Mouse (Mus musculus): ENCODE measurements around the gene 1700020D05Rik. TPM values are rescaled to one million over a fixed set of nuclear protein-coding genes. Genes with fewer than 3 reads are reported as not detected.

The 1700020D05Rik gene
- total RNA-seq, 2 experiments from 2014 or later, result 13.8 to 21.4 TPM

DNA sequence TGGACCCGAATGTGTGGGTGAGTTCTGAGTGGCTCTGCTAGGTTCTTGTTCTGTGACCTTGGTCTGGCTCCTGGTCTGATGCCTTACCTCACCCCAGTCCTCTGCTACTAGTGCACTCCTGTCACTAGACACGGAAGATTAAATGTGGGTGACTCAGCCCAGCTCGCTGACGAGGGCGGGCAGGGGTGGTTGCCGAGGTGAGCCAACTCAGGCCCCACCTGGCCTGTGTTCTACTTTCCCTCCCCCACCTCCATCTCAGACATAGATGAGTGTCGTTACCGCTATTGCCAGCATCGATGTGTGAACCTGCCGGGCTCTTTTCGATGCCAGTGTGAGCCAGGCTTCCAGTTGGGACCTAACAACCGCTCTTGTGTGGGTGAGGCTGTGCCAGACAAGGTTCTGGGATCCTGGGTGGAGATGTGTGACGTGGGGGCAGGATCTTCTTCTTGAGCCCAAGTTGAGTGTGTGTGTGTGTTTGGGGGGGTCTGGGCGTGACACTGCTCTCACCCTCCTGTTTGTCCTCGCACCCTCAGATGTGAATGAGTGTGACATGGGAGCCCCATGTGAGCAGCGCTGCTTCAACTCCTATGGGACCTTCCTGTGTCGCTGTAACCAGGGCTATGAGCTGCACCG, 25.8 kb downstream of the 1700020D05Rik start:
- ATAC-seq (replicated peaks; ENCODE audit: low FRiP score, poor library complexity, severe bottlenecking), result no peak

DNA sequence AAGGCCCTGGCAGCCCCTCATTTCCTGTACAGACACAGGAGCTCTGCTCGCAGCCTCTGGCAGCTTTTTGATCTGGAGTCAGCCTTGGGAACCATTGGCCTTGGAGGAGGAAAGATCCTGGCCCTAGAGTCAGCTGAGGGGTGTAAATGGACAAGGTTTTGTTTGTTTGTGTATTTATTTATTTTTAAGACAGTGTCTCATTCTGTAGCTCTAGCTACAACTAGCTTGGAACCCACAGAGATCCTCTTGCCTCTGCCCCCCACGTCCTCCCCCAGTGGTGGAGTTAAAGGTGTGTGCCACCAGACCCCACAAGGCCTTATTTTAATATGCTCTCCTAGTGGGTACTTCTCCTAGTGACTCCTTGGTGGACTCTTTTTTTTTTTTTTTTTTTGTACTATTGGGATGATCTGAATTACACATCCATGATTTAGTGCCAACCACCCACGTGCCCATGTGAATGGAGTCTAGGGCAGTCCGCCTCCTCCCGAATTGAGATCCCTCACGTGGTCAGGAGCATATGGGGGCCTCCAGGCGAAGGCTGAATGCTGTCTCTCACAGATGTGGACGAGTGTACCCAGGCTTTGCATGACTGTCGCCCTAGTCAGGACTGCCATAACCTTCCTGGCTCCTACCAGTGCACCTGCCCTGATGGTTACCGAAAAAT, 26.5 kb downstream of the 1700020D05Rik start:
- ATAC-seq (replicated peaks; ENCODE audit: low FRiP score, poor library complexity, severe bottlenecking), result no peak

DNA sequence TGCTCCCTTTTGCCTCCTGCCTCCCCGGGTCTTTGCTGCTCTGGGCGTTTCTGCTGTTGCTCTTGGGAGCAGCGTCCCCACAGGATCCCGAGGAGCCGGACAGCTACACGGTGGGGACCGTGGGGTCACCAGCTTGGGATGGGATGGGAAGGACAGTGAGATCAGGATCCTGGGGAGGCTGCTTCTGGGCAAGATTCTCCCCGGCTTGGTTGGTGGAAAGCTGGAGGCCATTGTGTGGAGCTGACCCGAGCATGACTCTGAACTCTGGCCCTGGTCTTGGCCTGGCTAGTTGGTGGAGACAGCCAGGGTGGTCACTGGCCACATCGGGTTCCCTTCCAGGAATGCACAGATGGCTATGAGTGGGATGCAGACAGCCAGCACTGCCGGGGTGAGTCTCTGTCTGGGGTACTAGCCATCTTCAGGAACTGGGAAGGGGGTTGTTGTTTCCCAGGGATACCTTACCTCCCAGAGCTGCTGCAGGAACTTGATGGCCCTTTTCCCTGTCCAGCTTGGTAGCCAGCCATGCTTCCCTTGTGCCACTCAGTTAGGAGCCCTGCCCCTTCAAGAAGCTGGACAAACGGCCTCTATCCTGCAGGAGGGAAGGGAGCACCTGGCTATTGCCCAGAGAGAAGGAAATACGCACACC, 28.4 kb downstream of the 1700020D05Rik start:
- ATAC-seq (replicated peaks; ENCODE audit: low FRiP score, poor library complexity, severe bottlenecking), result no peak

DNA sequence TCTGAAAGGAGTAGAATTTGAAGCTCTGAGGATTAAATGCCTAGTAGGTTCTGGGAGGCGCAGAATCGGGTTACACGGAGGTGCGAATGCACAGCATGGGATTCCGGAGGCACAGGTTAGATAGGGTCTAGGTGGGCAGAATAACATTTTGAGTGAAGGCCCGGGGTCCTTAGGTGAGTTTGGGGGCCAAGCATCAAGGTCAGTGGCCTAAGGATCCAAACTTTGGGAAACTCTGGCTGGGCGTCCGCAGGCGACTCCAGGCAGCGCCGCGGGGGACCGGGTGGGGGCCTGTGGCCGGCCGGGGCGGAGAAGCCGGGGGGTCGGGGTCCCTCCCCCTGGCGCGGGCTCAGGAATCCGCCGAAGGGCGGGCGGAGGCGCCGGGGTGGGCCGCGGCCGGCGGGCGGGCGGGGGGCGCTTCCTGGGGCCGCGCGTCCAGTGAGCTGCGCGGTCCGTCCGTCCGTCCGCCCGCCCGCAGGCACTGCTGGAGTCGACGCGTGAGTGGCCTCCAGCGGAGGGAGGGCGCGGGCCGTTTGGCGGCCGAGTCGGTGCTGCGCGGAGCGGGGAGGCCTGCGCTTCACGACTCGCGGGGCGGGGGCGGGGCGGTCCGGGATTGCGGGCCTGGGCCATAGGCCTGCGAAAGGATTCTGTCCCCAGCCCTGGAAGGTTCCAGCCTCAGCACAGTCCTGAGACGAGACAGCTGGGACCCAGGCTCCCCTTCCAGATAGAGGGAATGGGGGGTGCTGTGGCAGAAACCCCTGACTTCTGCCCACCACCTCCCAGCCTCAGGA, 29.1 kb downstream of the 1700020D05Rik start:
- ATAC-seq (replicated peaks; ENCODE audit: low FRiP score, poor library complexity, severe bottlenecking), result no peak

DNA sequence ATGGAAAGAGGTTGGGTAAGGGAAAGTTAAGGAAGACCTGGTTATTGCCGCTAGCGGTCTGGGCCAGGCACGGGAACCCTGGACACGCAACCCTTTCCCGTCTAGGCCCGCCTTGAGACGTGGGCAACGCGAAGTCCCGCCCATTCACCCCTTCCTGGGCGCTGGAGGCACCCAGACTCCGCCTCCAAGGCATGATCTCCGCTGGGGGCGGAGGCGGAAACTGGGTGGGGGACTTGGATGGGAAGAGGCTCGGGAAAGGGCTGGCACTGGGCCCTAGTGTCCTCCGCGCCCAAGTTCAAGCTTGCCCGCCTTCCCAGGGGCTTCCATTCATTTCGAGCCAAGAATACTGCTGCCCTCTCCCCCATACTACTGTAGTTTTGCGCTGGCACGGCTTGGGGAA, 29.9 kb downstream of the 1700020D05Rik start, which contains the start of gene Efemp2:
Gene Efemp2 (plus strand): TSS at position 235 of the 400 bp plus-strand sequence.
- ATAC-seq (replicated peaks; ENCODE audit: low FRiP score, poor library complexity, severe bottlenecking), result no peak

DNA sequence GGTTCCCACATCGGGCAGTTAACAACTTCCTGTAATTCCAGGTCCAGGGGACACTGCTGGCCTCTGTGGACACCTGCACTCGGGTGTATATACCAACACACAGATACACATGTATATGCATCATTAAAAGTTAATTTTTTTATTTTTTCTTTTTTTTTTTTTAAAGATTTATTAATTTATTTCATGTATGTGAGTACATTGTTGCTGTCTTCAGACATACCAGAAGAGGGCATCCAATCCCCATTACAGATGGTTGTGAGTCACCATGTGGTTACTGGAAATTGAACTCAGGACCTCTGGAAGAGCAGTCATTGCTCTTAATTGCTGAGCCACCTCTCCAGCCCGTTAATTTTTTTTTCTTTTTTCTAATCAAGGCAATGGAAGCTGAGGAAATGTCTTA, 30.7 kb downstream of the 1700020D05Rik start:
- no peak for ATAC-seq (replicated peaks; ENCODE audit: low FRiP score, poor library complexity, severe bottlenecking)

DNA sequence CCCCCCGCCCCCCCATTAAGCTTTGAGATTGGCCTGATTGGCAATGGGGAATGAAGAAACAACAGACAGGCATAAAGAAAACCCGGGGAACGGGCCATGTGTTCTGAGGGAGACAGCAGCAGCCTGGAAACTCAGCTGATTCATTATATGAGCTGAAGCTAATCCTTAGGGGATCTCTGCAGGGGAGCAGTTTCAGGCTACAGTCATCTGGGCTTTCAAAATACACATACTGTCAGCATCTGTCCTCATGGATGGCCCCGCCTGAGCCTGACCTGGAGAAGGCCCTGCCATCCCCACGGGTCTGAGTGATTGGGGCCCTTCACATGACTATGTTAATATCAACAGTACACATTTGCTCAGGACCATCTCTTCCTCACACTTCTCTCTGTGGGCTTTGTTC, 31.7 kb downstream of the 1700020D05Rik start:
- ATAC-seq (replicated peaks; ENCODE audit: low FRiP score, poor library complexity, severe bottlenecking), result no peak

DNA sequence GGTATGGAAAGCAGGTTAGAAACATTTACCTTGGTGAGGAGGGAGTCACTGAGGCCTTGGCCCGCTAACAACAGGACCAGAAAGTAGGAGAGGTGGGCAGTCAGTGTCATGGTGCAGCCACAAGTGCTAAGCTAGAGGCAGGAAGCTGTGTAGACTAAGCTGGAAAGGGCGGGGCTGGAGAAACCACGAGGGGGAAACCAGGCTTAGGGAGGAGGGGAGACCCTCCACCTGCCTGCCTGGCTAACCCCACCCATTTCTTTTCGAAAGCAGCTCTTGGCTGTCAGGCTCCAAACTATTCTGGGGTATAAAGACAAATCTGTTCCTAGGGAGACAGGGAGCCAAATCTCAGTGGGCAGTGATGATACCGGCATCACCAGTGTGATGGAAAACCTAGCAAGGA, 35.2 kb downstream of the 1700020D05Rik start, which contains the start of gene Ctsw:
Gene Ctsw (minus strand): TSS at position 134 of the 400 bp plus-strand sequence.
- no peak for ATAC-seq (replicated peaks; ENCODE audit: low FRiP score, poor library complexity, severe bottlenecking)

DNA sequence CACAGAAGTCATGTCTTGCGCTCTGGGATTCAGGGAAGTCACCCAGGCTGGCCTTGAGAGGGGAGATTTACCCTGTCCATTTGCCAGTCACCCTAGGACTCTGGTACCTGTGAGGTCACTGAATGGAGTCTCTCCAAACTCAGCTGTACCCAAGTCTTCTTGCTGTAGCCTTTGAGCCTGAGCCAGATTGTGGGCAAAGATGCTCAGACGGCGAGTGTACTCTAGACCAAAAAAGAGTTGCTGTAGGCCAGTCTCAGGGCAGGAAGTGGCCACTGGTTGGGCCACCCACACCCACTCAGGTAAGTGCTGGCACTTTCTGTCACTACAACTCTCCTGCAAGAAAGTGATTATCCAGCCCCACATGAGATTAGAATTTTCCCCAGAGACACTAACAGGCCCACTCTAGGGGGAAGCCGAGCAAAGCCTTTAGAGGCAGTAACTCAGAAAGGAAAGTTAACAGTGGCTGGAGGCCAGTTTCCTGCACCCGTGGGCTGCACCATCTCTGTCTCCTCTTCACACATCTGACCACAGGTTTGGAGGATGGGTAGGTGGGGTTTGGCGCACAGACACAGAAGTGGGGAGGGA, 36.6 kb downstream of the 1700020D05Rik start:
- ATAC-seq (replicated peaks; ENCODE audit: low FRiP score, poor library complexity, severe bottlenecking), result no peak

DNA sequence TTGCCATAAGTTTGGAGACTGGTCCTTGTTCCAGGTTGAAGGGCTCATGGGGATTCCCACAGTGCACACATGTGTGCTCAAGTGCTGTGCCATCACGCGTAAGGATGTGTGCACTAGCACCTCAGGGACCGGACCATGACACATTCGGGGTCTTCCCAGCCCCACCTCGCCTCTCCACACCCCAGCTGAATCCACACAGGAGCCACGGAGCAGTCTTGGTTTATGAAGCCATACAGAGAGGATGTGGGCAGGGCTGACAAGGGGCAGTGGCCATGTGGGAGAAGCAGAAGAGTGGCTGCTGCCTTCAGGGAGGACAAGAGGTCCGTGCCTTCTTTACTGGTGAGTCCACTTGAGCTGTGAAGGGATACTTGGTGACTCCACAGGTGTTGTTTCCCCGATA, 38.5 kb downstream of the 1700020D05Rik start:
- no peak for ATAC-seq (replicated peaks; ENCODE audit: low FRiP score, poor library complexity, severe bottlenecking)

DNA sequence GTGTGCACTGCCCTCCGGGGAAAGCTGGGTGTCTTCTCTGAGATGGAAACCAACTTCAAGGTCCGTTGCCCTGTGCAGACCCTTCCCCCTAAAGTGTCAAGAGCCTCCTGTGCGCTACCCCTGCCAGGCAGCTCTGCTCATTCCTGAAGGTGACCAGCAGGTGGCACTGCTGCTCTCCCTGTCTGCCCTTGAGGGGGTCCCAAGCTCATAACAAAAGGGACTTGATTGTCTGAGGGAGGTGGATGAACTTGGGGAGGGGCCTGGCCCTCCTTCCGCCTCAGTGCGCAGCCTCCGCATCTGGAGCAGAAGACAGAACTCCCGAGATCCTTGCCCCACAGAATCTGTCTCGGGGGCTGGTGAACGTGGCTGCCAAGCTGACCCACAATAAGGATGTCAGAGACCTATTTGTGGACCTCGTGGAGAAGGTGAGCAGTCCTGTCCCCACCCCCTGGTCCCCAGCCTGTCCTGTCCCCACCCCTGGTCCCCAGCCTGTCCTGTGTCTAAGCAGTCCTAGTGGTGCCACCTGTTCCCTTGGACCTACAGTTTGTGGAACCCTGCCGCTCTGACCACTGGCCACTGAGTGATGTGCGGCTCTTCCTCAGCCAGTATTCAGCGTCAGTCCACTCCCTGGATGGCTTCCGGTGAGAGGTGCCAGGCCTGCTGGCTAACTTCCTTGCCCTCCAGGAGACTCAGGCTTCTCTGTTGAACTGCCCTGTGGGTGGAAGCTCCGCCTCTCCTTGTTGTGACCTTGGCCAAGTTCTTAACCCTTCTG, 39.6 kb downstream of the 1700020D05Rik start:
- no peak for ATAC-seq (replicated peaks; ENCODE audit: low FRiP score, poor library complexity, severe bottlenecking)

DNA sequence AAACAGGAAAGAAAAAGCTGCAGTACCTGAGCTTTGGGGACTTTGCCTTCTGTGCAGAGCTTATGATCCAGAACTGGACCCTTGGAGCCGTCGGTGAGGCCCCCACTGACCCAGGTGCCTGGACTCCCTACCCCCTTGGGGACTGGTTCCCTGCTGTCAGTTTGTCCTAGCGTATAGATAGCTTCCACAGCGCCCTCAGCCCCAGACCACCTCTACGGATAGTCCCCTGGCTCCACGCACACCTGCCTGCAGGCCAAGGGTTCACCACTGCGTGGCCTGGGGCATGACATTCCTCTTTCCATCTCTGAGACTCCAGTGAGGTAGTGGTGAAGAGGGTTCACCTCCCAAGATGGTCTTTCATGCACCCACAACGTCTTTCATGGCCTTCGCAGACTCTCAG, 40.4 kb downstream of the 1700020D05Rik start:
- ATAC-seq (replicated peaks; ENCODE audit: low FRiP score, poor library complexity, severe bottlenecking), result no peak

DNA sequence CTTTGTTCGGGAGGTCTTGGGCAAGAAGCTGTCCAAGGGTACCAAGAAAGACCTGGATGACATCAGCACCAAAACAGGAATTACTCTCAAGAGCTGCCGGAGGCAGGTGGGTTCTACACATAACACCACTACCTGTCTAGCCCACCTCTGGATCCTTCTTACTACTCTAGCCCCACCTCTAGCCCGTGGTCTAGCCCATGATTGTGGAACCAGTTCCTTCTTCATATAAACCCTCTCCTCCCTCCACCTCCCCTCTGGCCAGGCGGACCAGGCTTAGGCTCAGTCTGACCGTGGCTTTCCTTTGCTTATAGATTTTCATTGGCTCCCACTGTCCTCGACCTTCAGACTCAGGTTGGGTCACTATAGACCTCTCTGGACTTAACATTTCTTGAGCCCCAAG, 42.2 kb downstream of the 1700020D05Rik start:
- no peak for ATAC-seq (replicated peaks; ENCODE audit: low FRiP score, poor library complexity, severe bottlenecking)

DNA sequence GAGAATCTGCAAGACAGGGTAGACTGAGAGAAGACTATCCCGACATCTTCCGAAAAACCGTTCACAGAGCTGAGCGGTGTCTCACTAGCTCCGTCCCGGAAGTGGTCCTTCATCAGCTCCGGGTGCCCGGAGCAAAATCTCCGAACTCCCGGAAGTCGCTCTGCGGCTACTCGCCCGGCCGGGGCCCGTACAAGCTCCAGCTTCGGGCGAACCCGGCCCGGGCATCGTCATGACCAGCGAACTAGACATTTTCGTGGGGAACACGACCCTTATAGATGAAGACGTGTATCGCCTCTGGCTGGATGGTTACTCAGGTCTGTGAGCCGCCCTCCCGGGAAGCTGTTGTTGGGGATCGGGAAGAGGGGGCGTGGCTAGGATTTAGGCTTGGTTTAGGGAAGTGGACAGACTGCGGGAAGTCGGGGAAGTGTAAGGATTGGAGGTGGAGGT, 43.1 kb downstream of the 1700020D05Rik start, which contains the start of gene Fibp:
Gene Fibp (plus strand): TSS at position 151 of the 447 bp plus-strand sequence.
- peak; percentile 78 for ATAC-seq (replicated peaks; ENCODE audit: low FRiP score, poor library complexity, severe bottlenecking)

DNA sequence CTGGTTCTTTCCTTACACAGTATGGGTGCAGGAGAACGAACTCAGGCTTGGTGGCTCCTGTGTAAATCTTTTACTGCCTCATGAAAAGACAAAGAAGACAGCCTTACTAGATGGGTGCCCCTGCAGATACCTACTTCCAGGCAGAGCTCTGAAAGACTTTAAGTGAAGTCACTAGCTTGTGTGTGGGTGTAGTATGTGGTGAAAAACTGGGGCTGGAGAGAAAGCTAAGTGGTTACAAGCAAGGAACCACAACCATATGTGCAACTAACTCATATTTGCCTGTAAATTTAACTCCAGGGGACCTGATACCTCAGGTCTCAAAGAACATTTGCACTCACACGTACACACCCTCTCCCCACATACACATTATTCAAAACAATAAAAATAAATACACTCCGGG, 43.7 kb downstream of the 1700020D05Rik start:
- ATAC-seq (replicated peaks; ENCODE audit: low FRiP score, poor library complexity, severe bottlenecking), result no peak

DNA sequence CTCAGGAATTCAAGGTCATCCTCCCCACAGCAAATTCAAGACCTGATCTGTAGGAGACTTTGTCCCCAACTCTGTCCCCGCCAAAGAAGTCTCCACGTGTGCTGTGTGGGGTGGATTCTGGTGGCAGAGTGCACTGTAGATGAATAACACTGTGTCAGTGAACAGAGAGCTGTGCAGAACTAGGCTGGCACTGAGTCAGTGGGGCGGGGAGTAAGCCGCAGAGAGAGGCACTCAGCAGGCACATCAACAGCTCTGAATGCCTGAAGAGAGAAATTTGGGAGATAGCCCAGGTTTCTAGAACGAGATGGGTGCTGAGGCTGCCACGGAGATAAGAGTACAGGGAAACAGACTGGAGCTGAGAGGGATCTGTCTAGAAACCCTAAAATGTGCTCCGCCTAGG, 44.6 kb downstream of the 1700020D05Rik start:
- ATAC-seq (replicated peaks; ENCODE audit: low FRiP score, poor library complexity, severe bottlenecking), result no peak

DNA sequence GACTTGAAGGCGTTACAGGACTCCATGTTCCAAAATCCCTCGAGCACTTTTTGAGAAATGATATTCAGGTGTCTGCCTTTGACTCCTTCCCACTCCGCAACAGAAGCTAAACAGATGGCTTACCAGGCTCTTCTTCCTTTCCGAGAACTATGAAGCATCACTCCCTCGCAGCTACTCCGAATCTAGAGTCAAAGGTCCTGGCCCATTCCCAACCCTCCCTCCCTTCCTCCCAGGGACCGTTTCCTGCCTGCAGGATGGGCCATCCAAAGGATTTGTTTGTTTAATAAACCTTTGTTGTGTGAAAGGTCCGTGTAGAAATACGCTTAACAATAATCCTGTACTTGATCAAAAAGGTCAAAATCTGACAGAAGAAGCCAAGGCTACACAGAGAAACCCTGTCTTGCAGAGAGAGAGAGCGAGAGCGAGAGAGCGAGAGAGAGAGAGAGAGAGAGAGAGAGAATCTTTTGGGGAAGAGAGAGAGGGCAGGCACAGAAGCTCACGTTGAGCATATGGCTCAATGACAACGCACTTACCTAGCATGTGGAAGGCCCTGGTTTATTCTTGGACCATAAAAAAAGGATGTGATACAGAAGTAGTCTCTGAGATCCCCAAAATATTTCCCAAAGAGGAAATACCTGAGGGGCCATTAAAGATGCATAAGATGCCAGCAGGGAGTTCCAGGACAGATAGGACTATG, 45.7 kb downstream of the 1700020D05Rik start, which contains the start of gene Ccdc85b:
Gene Ccdc85b (minus strand): TSS at position 149 of the 697 bp plus-strand sequence.
- ATAC-seq (replicated peaks; ENCODE audit: low FRiP score, poor library complexity, severe bottlenecking), result no peak
